In genomic region chr13:90964511-90964910, GRCm38 (mm10) we compare ENCODE assay signal across 11 mouse cellular contexts. TPM values are rescaled to one million over a fixed set of nuclear protein-coding genes. Genes with fewer than 3 reads are reported as not detected.
"Had no signal": no experiment of that assay in that cellular context is flagged by ENCODE, and none has a peak within 500 bp of the region (broad histone marks: within the 10 kb centered on the region; RNA-seq: fewer than 3 reads in every experiment).

No protein-coding gene starts in this region.

- H3K4me1 ChIP-seq: limb, embryonic 15.5 days; liver, embryonic 13.5 days had no signal

- H3K9ac ChIP-seq: limb, embryonic 15.5 days; liver, embryonic 13.5 days; midbrain, embryonic 13.5 days; neural tube, embryonic 15.5 days had no signal

- H3K27ac ChIP-seq: limb, embryonic 15.5 days; liver, embryonic 13.5 days; midbrain, embryonic 13.5 days; neural tube, embryonic 15.5 days had no signal

- DNase-seq: layer of hippocampus, adult 9-11 months; layer of hippocampus, postnatal 36 days; liver, embryonic 13.5 days; lung, adult 18-20 months; thymus, postnatal 4 days had no signal

- H3K4me2 ChIP-seq: limb, embryonic 15.5 days; liver, embryonic 13.5 days; midbrain, embryonic 13.5 days; neural tube, embryonic 15.5 days had no signal

- H3K27me3 ChIP-seq: limb, embryonic 15.5 days; liver, embryonic 13.5 days; midbrain, embryonic 13.5 days; neural tube, embryonic 15.5 days had no signal

- H3K36me3 ChIP-seq: limb, embryonic 15.5 days; liver, embryonic 13.5 days; midbrain, embryonic 13.5 days; neural tube, embryonic 15.5 days had no signal

- H3K4me3 ChIP-seq: limb, embryonic 15.5 days; liver, embryonic 13.5 days; midbrain, embryonic 13.5 days; neural tube, embryonic 15.5 days had no signal

- ATAC-seq: inflammation-experienced regulatory T-cells, adult 6 months; intestine, postnatal 0 days; midbrain, embryonic 13.5 days had no signal

- H3K9me3 ChIP-seq: limb, embryonic 15.5 days; liver, embryonic 13.5 days; midbrain, embryonic 13.5 days; neural tube, embryonic 15.5 days had no signal

RNA-seq across cellular contexts. Expression of gene Atp6ap1l, which starts 59.4 kb away (rescaled TPM):
- polyA plus RNA-seq: inflammation-experienced regulatory T-cells, adult 6 months; intestine, postnatal 0 days; limb, embryonic 15.5 days; liver, embryonic 13.5 days; stomach, embryonic 14.5 days had no signal
